Mouse (Mus musculus) thymus, adult 2 months (tissue): Measurements from ENCODE around the gene Arhgap45.

Source experiments
- CTCF ChIP-seq: fragments of 200-500 bp; IDR thresholded peaks from 2 replicates; pipeline ENCODE4 v1.5.1; 2012; ENCODE audit warnings: mild to moderate bottlenecking, control low read depth, low read length, moderate library complexity, borderline replicate concordance; ENCODE audit not compliant: control insufficient read depth, poor library complexity, insufficient read depth; ENCODE audit errors: extremely low read depth
- POLR2A ChIP-seq: fragments of 200-500 bp; IDR thresholded peaks from 2 replicates; pipeline ENCODE4 v1.6.1; 2012; ENCODE audit warnings: mild to moderate bottlenecking, low read length, control low read depth, moderate library complexity; ENCODE audit not compliant: control insufficient read depth, poor library complexity, insufficient read depth; ENCODE audit errors: extremely low read depth

- TF ChIP-seq POLR2A: no peak
- TF ChIP-seq CTCF: no peak
Observed at GRCm38 (mm10) chr10:79976722-79977107, 39.7 kb upstream of the Arhgap45 start.
